Mouse (Mus musculus): ENCODE results near the gene Prkca.

DNA sequence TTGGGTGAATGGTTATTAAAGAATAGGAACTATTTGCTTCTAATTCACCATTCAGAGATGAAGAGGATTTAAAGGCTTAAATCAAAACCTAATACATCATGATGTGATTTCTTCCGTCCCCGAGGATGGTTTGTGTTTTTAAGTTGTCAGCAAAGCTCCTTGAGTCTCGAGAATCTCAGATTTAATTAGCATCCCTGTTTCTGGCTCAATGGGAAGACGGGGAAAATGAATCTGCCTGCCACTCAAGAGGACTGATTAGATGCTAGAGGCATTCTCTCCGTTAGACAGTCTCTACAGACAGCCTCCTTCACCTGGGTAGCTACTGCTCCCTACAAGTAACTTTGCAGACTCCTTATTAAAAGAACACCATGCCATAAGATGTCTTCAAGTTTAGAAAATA, 396.9 kb downstream of the Prkca start:
- no peak for TF ChIP-seq CTCF (IDR thresholded peaks at IDR 0.05; ENCODE audit: low read depth)
- TF ChIP-seq EP300 (IDR thresholded peaks at IDR 0.05; ENCODE audit: low read depth), result no peak
